9 mouse cellular contexts compared by ENCODE assay signal in genomic region chr11:31940898-31941639, GRCm38 (mm10). TPM values are rescaled to one million over a fixed set of nuclear protein-coding genes. Genes with fewer than 3 reads are reported as not detected.
DNase-seq lines count a peak whose midpoint lies in the region; ATAC-seq and TF ChIP-seq lines count a peak whose summit lies in the region.
"Had no signal": no experiment of that assay in that cellular context is flagged by ENCODE, and none has a peak within 500 bp of the region (broad histone marks: within the 10 kb centered on the region; RNA-seq: fewer than 3 reads in every experiment).

No protein-coding gene starts in this region.

- peak overlapping the region; percentile 37; the same call in 1 of the 2 replicates for H3K9ac ChIP-seq in forebrain, embryonic 14.5 days (ENCODE audit: low read length)
- H3K9ac ChIP-seq: liver, embryonic 13.5 days; stomach, embryonic 15.5 days had no signal

- WGBS in cerebellum, adult 2 months, result 47% methylated on average over 13 of the region's 13 CpGs
- 72% methylated on average over 13 of the region's 13 CpGs for WGBS in forebrain, embryonic 14.5 days

- no peak for TF ChIP-seq POLR2A in cerebellum, adult 2 months (IDR thresholded peaks at IDR 0.05; ENCODE audit: borderline replicate concordance, insufficient read depth, low read length)

- no peak overlapping the region for H3K4me3 ChIP-seq in cerebellum, adult 2 months (replicated peaks; ENCODE audit: insufficient read depth, low read depth, low read length)
- H3K4me3 ChIP-seq in forebrain, embryonic 14.5 days (ENCODE audit: low read depth, low read length), result no peak overlapping the region
- H3K4me3 ChIP-seq: liver, embryonic 13.5 days; stomach, embryonic 15.5 days had no signal

- no peaks in the 10 kb centered on the region for H3K9me3 ChIP-seq in forebrain, embryonic 14.5 days (replicated peaks; ENCODE audit: control insufficient read depth, low read length)
- H3K9me3 ChIP-seq: liver, embryonic 13.5 days; stomach, embryonic 15.5 days had no signal

- H3K27ac ChIP-seq in cerebellum, adult 2 months (ENCODE audit: insufficient read depth, low read length), result no peak overlapping the region
- peak overlapping the region; percentile 70 for H3K27ac ChIP-seq in forebrain, embryonic 14.5 days (ENCODE audit: low read depth, low read length)
- H3K27ac ChIP-seq: liver, embryonic 13.5 days; stomach, embryonic 15.5 days had no signal

- no peaks in the 10 kb centered on the region for H3K36me3 ChIP-seq in forebrain, embryonic 14.5 days (ENCODE audit: control insufficient read depth, insufficient read depth, low read length)
- H3K36me3 ChIP-seq: stomach, embryonic 15.5 days had no signal

- no peak for TF ChIP-seq CTCF in cerebellum, adult 2 months (IDR thresholded peaks at IDR 0.05; ENCODE audit: borderline replicate concordance, insufficient read depth, low read depth, low read length)

- peaks cover 6% of the 10 kb centered on the region for H3K4me1 ChIP-seq in cerebellum, adult 2 months (ENCODE audit: control insufficient read depth, insufficient read depth, low read length)
- H3K4me1 ChIP-seq in forebrain, embryonic 14.5 days (ENCODE audit: control insufficient read depth, insufficient read depth, low read length), result peaks cover 12% of the 10 kb centered on the region; the same call in 1 of the 2 replicates
- H3K4me1 ChIP-seq: liver, embryonic 13.5 days; stomach, embryonic 15.5 days had no signal

- peak; percentile 85 for ATAC-seq in forebrain, embryonic 14.5 days

- H3K27me3 ChIP-seq in cerebellum, adult 2 months (ENCODE audit: control insufficient read depth, insufficient read depth, low read length), result no peaks in the 10 kb centered on the region
- no peaks in the 10 kb centered on the region for H3K27me3 ChIP-seq in forebrain, embryonic 14.5 days (replicated peaks; ENCODE audit: control insufficient read depth, insufficient read depth, low read length)
- H3K27me3 ChIP-seq: liver, embryonic 13.5 days; stomach, embryonic 15.5 days had no signal

- peak; percentile 65 to 82 for DNase-seq in cerebellum, adult 2 months
- DNase-seq in forebrain, embryonic 14.5 days (ENCODE audit: low spot score), result peak; percentile 94
- peak; percentile 65 to 72 for DNase-seq in layer of hippocampus, postnatal 36 days
- peak; percentile 17 for DNase-seq in retina, postnatal 7 days (ENCODE audit: low read depth, low spot score)
- DNase-seq in kidney, adult 9 months, result no peak
- DNase-seq in adrenal gland, postnatal 25 days, result no peak
- no peak for DNase-seq in kidney, postnatal 36 days
- DNase-seq: liver, embryonic 13.5 days had no signal

- peak overlapping the region; percentile 8; the same call in 1 of the 2 replicates for H3K4me2 ChIP-seq in forebrain, embryonic 14.5 days (ENCODE audit: low read length)
- H3K4me2 ChIP-seq: liver, embryonic 13.5 days; stomach, embryonic 15.5 days had no signal

RNA-seq across cellular contexts. Expression of gene 4930524B15Rik, which starts 24.3 kb away (rescaled TPM):
- 0.16 and 0.19 TPM in 2 replicates for polyA plus RNA-seq in cerebellum, adult 2 months (2012; rRNA removed)
- polyA plus RNA-seq in forebrain, embryonic 14.5 days (2014; fragmentation: Nextera tagmentation; extraction: Ambion mirVana), result 0.14 and 0.25 TPM in 2 replicates
- not detected for total RNA-seq in layer of hippocampus, postnatal 36 days (2021)
- not detected in 2 replicates for total RNA-seq in adrenal gland, postnatal 25 days (2021)
- polyA plus RNA-seq: liver, embryonic 13.5 days; stomach, embryonic 15.5 days had no signal

RNA-seq across cellular contexts. Expression of gene Nsg2, which starts 59.2 kb away (rescaled TPM):
- polyA plus RNA-seq in cerebellum, adult 2 months (2012; rRNA removed), result 140 and 169 TPM in 2 replicates
- polyA plus RNA-seq in forebrain, embryonic 14.5 days (2014; fragmentation: Nextera tagmentation; extraction: Ambion mirVana), result 304 and 315 TPM in 2 replicates
- total RNA-seq in layer of hippocampus, postnatal 36 days (2021), result 100 to 1,000 TPM; 660 to 690 TPM
- 23.6 and 33.9 TPM in 2 replicates for total RNA-seq in adrenal gland, postnatal 25 days (2021)

Comparison
In these comparisons a context has a peak if more than half of its experiments do, and no peak if none do; other contexts are left out.
1. DNase-seq: peak in cerebellum, adult 2 months (2 of 2), forebrain, embryonic 14.5 days (single experiment), layer of hippocampus, postnatal 36 days (2 of 2) and retina, postnatal 7 days (single experiment); none in kidney, adult 9 months (single experiment), adrenal gland, postnatal 25 days (single experiment) and kidney, postnatal 36 days (0 of 2).
2. RNA of gene Nsg2, which starts 59.2 kb away (total RNA-seq): 660 to 690 TPM in layer of hippocampus, postnatal 36 days; 23.6 to 33.9 TPM in adrenal gland, postnatal 25 days; every median in the first group is over 10 times any median in the second.